Mouse (Mus musculus) cortical plate, adult 2 months (tissue): Measurements from ENCODE around the gene Setd2. TPM values are rescaled to one million over a fixed set of nuclear protein-coding genes. Genes with fewer than 3 reads are reported as not detected.

Source experiments
- H3K27ac ChIP-seq: fragments of 200-500 bp; 2 replicates; pipeline ENCODE4 v1.5.1; 2012; ENCODE audit warnings: low read length, control low read depth, inconsistent platforms; ENCODE audit not compliant: insufficient read depth
- H3K4me1 ChIP-seq: fragments of 200-500 bp; 2 replicates; pipeline ENCODE4 v1.6.1; 2011; ENCODE audit warnings: low read length; ENCODE audit not compliant: control insufficient read depth, insufficient read depth
- H3K4me3 ChIP-seq: fragments of 200-500 bp; 2 replicates; pipeline ENCODE4 v1.5.1; 2011; ENCODE audit warnings: mild to moderate bottlenecking, low read length, control low read depth; ENCODE audit not compliant: insufficient read depth
- CTCF ChIP-seq: fragments of 200-500 bp; IDR thresholded peaks from 2 replicates; pipeline ENCODE4 v1.5.1; 2011; ENCODE audit warnings: mild to moderate bottlenecking, control low read depth, low read length; ENCODE audit not compliant: insufficient read depth; ENCODE audit errors: extremely low read depth
- POLR2A ChIP-seq: fragments of 200-500 bp; IDR thresholded peaks from 2 replicates; pipeline ENCODE4 v1.6.1; 2011; ENCODE audit warnings: mild to moderate bottlenecking, low read length, control low read depth; ENCODE audit not compliant: insufficient read depth; ENCODE audit errors: extremely low read depth
- polyA plus RNA-seq: library from polyadenylated mRNA; depleted of rRNA; stranded (reverse); fragments of >200 nt; gene quantifications from 2 replicates; pipeline ENCODE4 v1.2.3, GENCODE M21; 2012; rRNA removed

Setd2 gene
- polyA plus RNA-seq, 1 experiment: 64.8 TPM

GRCm38 (mm10) chr9:110660856-110661612 is 128.6 kb downstream of the Setd2 start:
- TF ChIP-seq POLR2A: no peak
- no peak for TF ChIP-seq CTCF
- Histone ChIP-seq H3K4me1 (peaks cover 6% of the 10 kb centered on the region), H3K27ac (no peak overlapping the region), H3K4me3 (no peak overlapping the region)

- no peak overlapping the region for H3K4me3 ChIP-seq
- TF ChIP-seq POLR2A (no peak), CTCF (no peak)
- H3K4me1 ChIP-seq: peaks cover 9% of the 10 kb centered on the region
- H3K27ac ChIP-seq: no peak overlapping the region
Observed at GRCm38 (mm10) chr9:110662844-110663243, 130.4 kb downstream of the Setd2 start.

- no peak overlapping the region for H3K27ac ChIP-seq
- H3K4me1 ChIP-seq: peaks cover 9% of the 10 kb centered on the region
Observed at GRCm38 (mm10) chr9:110665912-110666311, 133.5 kb downstream of the Setd2 start.

GRCm38 (mm10) chr9:110666374-110666773 is 134.0 kb downstream of the Setd2 start:
- Histone ChIP-seq H3K27ac (no peak overlapping the region), H3K4me3 (no peak overlapping the region), H3K4me1 (peaks cover 9% of the 10 kb centered on the region)
- TF ChIP-seq CTCF (no peak), POLR2A (no peak)

More at GRCm38 (mm10) chr9:110665912-110666311, 133.5 kb downstream of the Setd2 start:
- TF ChIP-seq CTCF: no peak
- TF ChIP-seq POLR2A: no peak
- no peak overlapping the region for H3K4me3 ChIP-seq

GRCm38 (mm10) chr9:110667219-110667836 is 134.9 kb downstream of the Setd2 start:
- Histone ChIP-seq H3K4me3 (no peak overlapping the region), H3K27ac (no peak overlapping the region), H3K4me1 (peaks cover 9% of the 10 kb centered on the region)
- TF ChIP-seq POLR2A: no peak
- no peak for TF ChIP-seq CTCF

Other genes starting within 250 kb of the Setd2 start
- 18.4 and 20.0 TPM in 2 replicates for gene Elp6, start 227.4 kb upstream of the Setd2 start, polyA plus RNA-seq
- 41.7 and 44.6 TPM in 2 replicates for gene Scap, start 199.3 kb upstream of the Setd2 start, polyA plus RNA-seq
- 37.7 and 39.5 TPM in 2 replicates for gene Ptpn23, start 124.4 kb upstream of the Setd2 start, polyA plus RNA-seq
- 0.21 and 0.35 TPM in 2 replicates for gene Ngp, start 112.8 kb upstream of the Setd2 start, polyA plus RNA-seq
- gene Klhl18, start 55.9 kb upstream of the Setd2 start, polyA plus RNA-seq: 27.3 and 28.8 TPM in 2 replicates
- gene Kif9, start 55.6 kb upstream of the Setd2 start, polyA plus RNA-seq: 4.0 and 5.3 TPM in 2 replicates
- gene Nradd, start 91.9 kb downstream of the Setd2 start, polyA plus RNA-seq: 2.5 and 3.7 TPM in 2 replicates
- gene Nbeal2, start 121.6 kb downstream of the Setd2 start, polyA plus RNA-seq: 10.0 and 10.7 TPM in 2 replicates
- gene Ccdc12, start 123.9 kb downstream of the Setd2 start, polyA plus RNA-seq: 100 and 103 TPM in 2 replicates
- gene Myl3, start 209.3 kb downstream of the Setd2 start, polyA plus RNA-seq: 0.13 and 0.30 TPM in 2 replicates
- gene Pth1r, start 214.5 kb downstream of the Setd2 start, polyA plus RNA-seq: 8.2 and 9.0 TPM in 2 replicates